13 mouse cellular contexts compared by ENCODE assay signal in the genomic region with DNA sequence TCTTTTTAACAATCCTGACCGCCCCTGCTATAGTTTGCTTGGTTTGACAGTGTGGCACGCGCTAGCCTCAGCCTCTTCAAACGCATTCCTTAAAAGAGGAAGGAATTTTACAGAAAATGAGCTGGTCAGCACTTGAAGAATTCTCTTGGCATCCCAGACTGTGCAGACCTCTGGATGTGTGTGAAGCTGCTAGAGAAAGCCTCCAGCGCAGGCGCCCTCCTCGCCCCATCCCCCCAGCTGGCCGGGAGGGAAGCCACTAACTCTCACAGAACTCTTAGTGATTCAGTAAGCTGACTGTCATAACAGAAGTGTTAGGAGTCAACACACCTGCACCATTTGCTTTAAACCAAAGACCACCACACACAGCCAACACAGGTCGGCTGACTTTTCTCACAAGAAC. TPM values are rescaled to one million over a fixed set of nuclear protein-coding genes. Genes with fewer than 3 reads are reported as not detected.
DNase-seq lines count a peak whose midpoint lies in the region; ATAC-seq and TF ChIP-seq lines count a peak whose summit lies in the region.
"Had no signal": no experiment of that assay in that cellular context is flagged by ENCODE, and none has a peak within 500 bp of the region (broad histone marks: within the 10 kb centered on the region; RNA-seq: fewer than 3 reads in every experiment).

No protein-coding gene starts in this region.

- H3K9ac ChIP-seq in heart, postnatal 0 days (replicated peaks; ENCODE audit: low read depth, low read length), result 0 out of 2 replicates have a peak overlapping the region, but pooled peaks have one; percentile 23
- H3K9ac ChIP-seq: kidney, embryonic 15.5 days; liver, embryonic 15.5 days had no signal

- 50% methylated on average over 9 of the region's 9 CpGs for WGBS in thymus, adult 2 months
- WGBS in heart, postnatal 0 days, result 54% methylated on average over 9 of the region's 9 CpGs

- DNase-seq in gastrocnemius, postnatal 14 days, result peak; percentile 62
- DNase-seq in gastrocnemius, adult 18-20 months (ENCODE audit: low spot score), result no peak
- peak; percentile 39 for DNase-seq in thymus, adult 2 months
- no peak for DNase-seq in thymus, adult 18-20 months
- no peak for DNase-seq in heart, postnatal 0 days (ENCODE audit: low spot score)
- peak; percentile 65 for DNase-seq in yolk sac, embryonic 10.5 days (ENCODE audit: low spot score)
- no peak for DNase-seq in layer of hippocampus, adult 8-10 months (ENCODE audit: low spot score in 2 of 2)
- DNase-seq in spleen, adult 18-20 months, result no peak
- DNase-seq: cerebellum, postnatal 10 days; right cerebral cortex, postnatal 4 days had no signal

- TF ChIP-seq POLR2A in thymus, adult 2 months (IDR thresholded peaks at IDR 0.05; ENCODE audit: control insufficient read depth, extremely low read depth, insufficient read depth, low read length, poor library complexity), result no peak

- ATAC-seq in heart, postnatal 0 days (ENCODE audit: insufficient read depth, low read depth), result peak; percentile 32; the same call in 1 of the 2 replicates
- ATAC-seq: Patski had no signal

- no peak overlapping the region for H3K4me2 ChIP-seq in heart, postnatal 0 days (ENCODE audit: low read depth, low read length)
- H3K4me2 ChIP-seq: kidney, embryonic 15.5 days; liver, embryonic 15.5 days had no signal

- peaks cover 71% of the 10 kb centered on the region for H3K4me1 ChIP-seq in thymus, adult 2 months (replicated peaks; ENCODE audit: control insufficient read depth, insufficient read depth, low read length)
- H3K4me1 ChIP-seq in heart, postnatal 0 days (ENCODE audit: control insufficient read depth, insufficient read depth), result peaks cover 57% of the 10 kb centered on the region

- H3K4me3 ChIP-seq in thymus, adult 2 months (ENCODE audit: control insufficient read depth, insufficient read depth, low read length), result no peak overlapping the region
- H3K4me3 ChIP-seq in heart, postnatal 0 days (ENCODE audit: low read depth, low read length), result no peak overlapping the region
- H3K4me3 ChIP-seq: kidney, embryonic 15.5 days; liver, embryonic 15.5 days had no signal

- intact Hi-C loops in gastrocnemius, postnatal 14 days (cut with DNase I; ENCODE audit: low total_unique reads), result no loop called here

- no peak for TF ChIP-seq EP300 in heart, postnatal 0 days (IDR thresholded peaks at IDR 0.05; ENCODE audit: low read depth)

- H3K9me3 ChIP-seq in heart, postnatal 0 days (replicated peaks; ENCODE audit: control insufficient read depth, low read length), result no peaks in the 10 kb centered on the region
- H3K9me3 ChIP-seq: kidney, embryonic 15.5 days; liver, embryonic 15.5 days had no signal

- no peak overlapping the region for H3K27ac ChIP-seq in thymus, adult 2 months (ENCODE audit: control insufficient read depth, insufficient read depth, low read length)
- H3K27ac ChIP-seq in heart, postnatal 0 days (ENCODE audit: low read depth), result no peak overlapping the region
- H3K27ac ChIP-seq: liver, embryonic 15.5 days had no signal

- TF ChIP-seq CTCF in thymus, adult 2 months (IDR thresholded peaks at IDR 0.05; ENCODE audit: borderline replicate concordance, control insufficient read depth, extremely low read depth, insufficient read depth, low read length, poor library complexity), result no peak
- no peak for TF ChIP-seq CTCF in heart, postnatal 0 days (IDR thresholded peaks at IDR 0.05; ENCODE audit: low read depth)

- no peaks in the 10 kb centered on the region for H3K27me3 ChIP-seq in thymus, adult 2 months (ENCODE audit: control insufficient read depth, insufficient read depth, low read length)
- no peaks in the 10 kb centered on the region for H3K27me3 ChIP-seq in heart, postnatal 0 days (ENCODE audit: control insufficient read depth, insufficient read depth, low read length)
- H3K27me3 ChIP-seq: kidney, embryonic 15.5 days; Patski had no signal

- no peaks in the 10 kb centered on the region for H3K36me3 ChIP-seq in thymus, adult 2 months (ENCODE audit: control insufficient read depth, insufficient read depth, low read length)
- no peaks in the 10 kb centered on the region for H3K36me3 ChIP-seq in heart, postnatal 0 days (replicated peaks; ENCODE audit: control insufficient read depth, insufficient read depth, low read length)
- H3K36me3 ChIP-seq: kidney, embryonic 15.5 days; liver, embryonic 15.5 days had no signal

RNA-seq across cellular contexts. Expression of a gene that starts 23.3 kb away (rescaled TPM):
- 1 to 10 TPM; 6.5 to 7.5 TPM for total RNA-seq in gastrocnemius, postnatal 14 days (2021)
- total RNA-seq in gastrocnemius, adult 18-20 months (2021), result 10 to 100 TPM; 10.1 to 12.8 TPM
- 13.3 and 17.4 TPM in 2 replicates for polyA plus RNA-seq in thymus, adult 2 months (2012; rRNA removed)
- 7.4 and 10.1 TPM in 2 replicates for total RNA-seq in heart, postnatal 0 days (2014; rRNA removed; ENCODE audit: low replicate concordance)
- polyA plus RNA-seq in heart, postnatal 0 days (2015; fragmentation: Nextera tagmentation; extraction: Ambion mirVana), result 7.3 and 8.2 TPM in 2 replicates
- total RNA-seq in layer of hippocampus, adult 8-10 months (2022), result 10 to 100 TPM; 17.8 to 22.0 (median 21.1) TPM

Comparison
In these comparisons a context has a peak if more than half of its experiments do, and no peak if none do; other contexts are left out.
1. DNase-seq: peak in gastrocnemius, postnatal 14 days (single experiment), thymus, adult 2 months (single experiment) and yolk sac, embryonic 10.5 days (single experiment); none in gastrocnemius, adult 18-20 months (single experiment), thymus, adult 18-20 months (0 of 2), heart, postnatal 0 days (single experiment), layer of hippocampus, adult 8-10 months (0 of 2) and spleen, adult 18-20 months (0 of 2).